Mouse (Mus musculus): ENCODE data around the gene Slc23a3.

- TF ChIP-seq CEBPB (IDR thresholded peaks at IDR 0.05; ENCODE audit: insufficient read depth, poor library complexity, severe bottlenecking) (no peak), POLR2A (IDR thresholded peaks at IDR 0.05; ENCODE audit: insufficient read length, low read depth) (peak; percentile 71), TCF12 (IDR thresholded peaks at IDR 0.05; ENCODE audit: insufficient read depth, poor library complexity, severe bottlenecking) (no peak), MAX (IDR thresholded peaks at IDR 0.05; ENCODE audit: low read depth) (no peak), USF1 (IDR thresholded peaks at IDR 0.05; ENCODE audit: low read depth) (no peak), MYOG (IDR thresholded peaks at IDR 0.05; ENCODE audit: control insufficient read depth in 1 of 3, insufficient read depth in 1 of 3, insufficient read length in 2 of 3, low read depth in 2 of 3) (no peak), POLR2AphosphoS2 (IDR thresholded peaks at IDR 0.05; ENCODE audit: insufficient read length, low read depth) (peak; percentile 70), REST (IDR thresholded peaks at IDR 0.05; ENCODE audit: insufficient read depth, insufficient read length) (no peak), E2F4 (IDR thresholded peaks at IDR 0.05; ENCODE audit: insufficient read depth) (no peak)
Observed at GRCm38 (mm10) chr1:75168472-75169464, 35.1 kb upstream of the Slc23a3 start, which contains the start of gene Zfand2b.
